Mouse (Mus musculus) lung, embryonic 15.5 days (tissue): ENCODE results near the gene Med21. TPM values are rescaled to one million over a fixed set of nuclear protein-coding genes. Genes with fewer than 3 reads are reported as not detected.

Source experiments
- ATAC-seq: fragments of 200-750 bp; cut with Nextera tagmentation; 2 replicates; pipeline ENCODE4 v1.8.0; 2017; ENCODE audit warnings: moderate number of reproducible peaks, borderline replicate concordance; ENCODE audit not compliant: low FRiP score, low TSS enrichment; ENCODE audit errors: extremely low read depth
- H3K27ac ChIP-seq: fragments of 300-500 bp; sonication (generic); 2 replicates; pipeline ENCODE4 v1.5.1; 2015; ENCODE audit warnings: moderate library complexity, mild to moderate bottlenecking, inconsistent platforms
- H3K27me3 ChIP-seq: fragments of 300-500 bp; sonication (generic); 2 replicates; pipeline ENCODE4 v1.6.1; 2015; ENCODE audit warnings: inconsistent platforms
- H3K36me3 ChIP-seq: fragments of 300-500 bp; sonication (generic); 2 replicates; pipeline ENCODE4 v1.6.1; 2015; ENCODE audit warnings: inconsistent platforms
- H3K4me1 ChIP-seq: fragments of 300-500 bp; sonication (generic); 2 replicates; pipeline ENCODE4 v1.6.1; 2015; ENCODE audit warnings: inconsistent platforms
- H3K4me2 ChIP-seq: fragments of 300-500 bp; sonication (generic); 2 replicates; pipeline ENCODE4 v1.6.1; 2015; ENCODE audit warnings: inconsistent platforms, mild to moderate bottlenecking, moderate library complexity
- H3K4me3 ChIP-seq: fragments of 300-500 bp; sonication (generic); 2 replicates; pipeline ENCODE4 v1.5.1; 2015; ENCODE audit warnings: mild to moderate bottlenecking, inconsistent platforms
- H3K9ac ChIP-seq: fragments of 300-500 bp; sonication (generic); 2 replicates; pipeline ENCODE4 v1.6.1; 2015; ENCODE audit warnings: inconsistent platforms
- H3K9me3 ChIP-seq: fragments of 300-500 bp; sonication (generic); 2 replicates; pipeline ENCODE4 v1.6.1; 2016; ENCODE audit warnings: inconsistent platforms
- WGBS: fragments of 180-500 bp; shearing (Covaris S2); methylation state at CpG from one replicate; pipeline ENCODE4 v1.1.7; 2015; 5-methylcytosine and 5-hydroxymethylcytosine counted together
- polyA plus RNA-seq: library from polyadenylated mRNA; unstranded; fragments of >200 nt; fragmentation: Nextera tagmentation; extraction: Ambion mirVana; gene quantifications from 2 replicates; pipeline ENCODE4 v1.2.1, GENCODE M21; 2015

Med21 gene
- polyA plus RNA-seq, 1 experiment from 2014 or later, result 157 TPM

GRCm38 (mm10) chr6:146640991-146641390 lies 1.4 kb upstream of the Med21 start:
- no peak overlapping the region for H3K27ac ChIP-seq
- no peaks in the 10 kb centered on the region for H3K27me3 ChIP-seq
- H3K36me3 ChIP-seq, result no peaks in the 10 kb centered on the region
- 80% methylated on average over 6 of the region's 6 CpGs for WGBS
- no peak overlapping the region for H3K4me3 ChIP-seq
- H3K4me2 ChIP-seq, result no peak overlapping the region
- no peak overlapping the region for H3K9ac ChIP-seq
- H3K4me1 ChIP-seq, result peaks cover 13% of the 10 kb centered on the region; the same call in 1 of the 2 replicates
- ATAC-seq, result no peak
- H3K9me3 ChIP-seq, result no peaks in the 10 kb centered on the region

GRCm38 (mm10) chr6:146641621-146642210 lies 631 bp upstream of the Med21 start:
- 68% methylated on average over 11 of the region's 11 CpGs for WGBS
- H3K4me1 ChIP-seq, result peaks cover 13% of the 10 kb centered on the region; the same call in 1 of the 2 replicates
- ATAC-seq, result no peak
- no peak overlapping the region for H3K27ac ChIP-seq
- peak overlapping the region; percentile 83 for H3K4me3 ChIP-seq
- no peaks in the 10 kb centered on the region for H3K27me3 ChIP-seq
- no peaks in the 10 kb centered on the region for H3K36me3 ChIP-seq
- peak overlapping the region; percentile 44 for H3K9ac ChIP-seq
- H3K9me3 ChIP-seq, result no peaks in the 10 kb centered on the region
- H3K4me2 ChIP-seq, result peak overlapping the region; percentile 85

GRCm38 (mm10) chr6:146643184-146643570 lies 830 bp downstream of the Med21 start:
- peak overlapping the region; percentile 83 for H3K4me3 ChIP-seq
- H3K27ac ChIP-seq, result peak overlapping the region; percentile 93
- peak overlapping the region; percentile 85 for H3K4me2 ChIP-seq
- ATAC-seq, result no peak
- no peaks in the 10 kb centered on the region for H3K27me3 ChIP-seq
- no peaks in the 10 kb centered on the region for H3K9me3 ChIP-seq
- 20% methylated on average over 11 of the region's 11 CpGs for WGBS
- peaks cover 13% of the 10 kb centered on the region; the same call in 1 of the 2 replicates for H3K4me1 ChIP-seq
- H3K36me3 ChIP-seq, result no peaks in the 10 kb centered on the region
- H3K9ac ChIP-seq, result peak overlapping the region; percentile 89

- no peak for ATAC-seq
- no peak overlapping the region for H3K9ac ChIP-seq
- H3K27me3 ChIP-seq, result no peaks in the 10 kb centered on the region
- H3K27ac ChIP-seq, result no peak overlapping the region
- H3K4me2 ChIP-seq, result no peak overlapping the region
- no peaks in the 10 kb centered on the region for H3K9me3 ChIP-seq
- H3K4me3 ChIP-seq, result no peak overlapping the region
- no peaks in the 10 kb centered on the region for H3K4me1 ChIP-seq
- 59% methylated on average over 2 of the region's 2 CpGs for WGBS
- peaks cover 10% of the 10 kb centered on the region for H3K36me3 ChIP-seq
These were observed 7.7 kb downstream of the Med21 start for GRCm38 (mm10) chr6:146650013-146650412.

GRCm38 (mm10) chr6:146651431-146651830 lies 9.1 kb downstream of the Med21 start:
- H3K27me3 ChIP-seq, result no peaks in the 10 kb centered on the region
- H3K9ac ChIP-seq, result no peak overlapping the region
- H3K9me3 ChIP-seq, result no peaks in the 10 kb centered on the region
- ATAC-seq, result no peak
- no peak overlapping the region for H3K4me3 ChIP-seq
- no peaks in the 10 kb centered on the region for H3K4me1 ChIP-seq
- no peak overlapping the region for H3K4me2 ChIP-seq
- H3K36me3 ChIP-seq, result peaks cover 10% of the 10 kb centered on the region
- H3K27ac ChIP-seq, result no peak overlapping the region

DNA sequence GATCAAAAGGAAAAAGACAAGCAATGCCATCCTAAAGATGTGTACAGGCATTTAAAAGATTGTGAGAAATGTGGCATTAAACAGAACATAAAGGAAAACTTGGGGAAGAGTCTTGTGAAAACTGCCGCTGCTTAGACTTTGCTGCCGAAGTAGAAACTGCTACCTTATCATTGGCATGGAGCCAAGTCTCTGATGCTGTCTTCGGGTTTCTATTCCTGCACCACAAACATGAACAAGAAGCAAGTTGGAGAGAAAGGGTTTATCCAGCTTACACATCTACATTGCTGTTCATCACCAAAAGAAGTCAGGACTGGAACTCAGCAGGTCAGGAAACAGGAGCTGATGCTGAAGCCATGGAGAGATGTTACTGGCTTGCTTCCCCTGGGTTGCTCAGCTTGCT lies 10.8 kb downstream of the Med21 start:
- Histone ChIP-seq H3K36me3 (peaks cover 10% of the 10 kb centered on the region), H3K4me2 (no peak overlapping the region), H3K27me3 (no peaks in the 10 kb centered on the region), H3K9me3 (no peaks in the 10 kb centered on the region), H3K4me1 (no peaks in the 10 kb centered on the region), H3K4me3 (no peak overlapping the region), H3K9ac (no peak overlapping the region), H3K27ac (no peak overlapping the region)
- ATAC-seq, result no peak
- WGBS, result 47% methylated on average over 3 of the region's 3 CpGs

GRCm38 (mm10) chr6:146660591-146660990 lies 18.2 kb downstream of the Med21 start:
- Histone ChIP-seq H3K4me1 (no peaks in the 10 kb centered on the region), H3K4me3 (no peak overlapping the region), H3K27me3 (no peaks in the 10 kb centered on the region), H3K9me3 (no peaks in the 10 kb centered on the region), H3K9ac (no peak overlapping the region), H3K36me3 (no peaks in the 10 kb centered on the region), H3K27ac (no peak overlapping the region), H3K4me2 (no peak overlapping the region)
- ATAC-seq, result no peak
- WGBS, result 55% methylated on average over 2 of the region's 2 CpGs

DNA sequence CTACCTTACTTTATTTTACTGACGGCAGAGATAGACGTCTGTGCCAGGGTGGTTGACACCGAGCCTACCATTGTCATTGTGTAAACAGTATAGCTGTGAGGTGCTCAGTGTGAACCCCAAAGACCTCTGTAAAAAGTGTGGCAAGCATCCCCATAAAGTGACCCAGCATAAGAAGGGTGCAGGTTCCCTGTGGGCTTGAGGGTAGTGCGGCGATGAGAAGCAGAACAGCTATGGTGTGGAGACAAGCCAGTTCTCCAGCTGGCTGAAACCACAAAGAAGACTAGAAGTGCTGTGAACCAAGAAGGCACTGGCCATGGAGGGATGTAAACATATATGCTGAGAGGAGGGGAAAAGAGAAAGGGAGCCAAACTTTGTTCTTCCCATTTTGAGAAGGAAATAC lies 19.3 kb downstream of the Med21 start:
- Histone ChIP-seq H3K9ac (no peak overlapping the region), H3K27ac (no peak overlapping the region), H3K9me3 (no peaks in the 10 kb centered on the region), H3K4me3 (no peak overlapping the region), H3K27me3 (no peaks in the 10 kb centered on the region), H3K4me2 (no peak overlapping the region), H3K4me1 (no peaks in the 10 kb centered on the region), H3K36me3 (no peaks in the 10 kb centered on the region)
- 62% methylated on average over 5 of the region's 5 CpGs for WGBS
- ATAC-seq, result no peak

DNA sequence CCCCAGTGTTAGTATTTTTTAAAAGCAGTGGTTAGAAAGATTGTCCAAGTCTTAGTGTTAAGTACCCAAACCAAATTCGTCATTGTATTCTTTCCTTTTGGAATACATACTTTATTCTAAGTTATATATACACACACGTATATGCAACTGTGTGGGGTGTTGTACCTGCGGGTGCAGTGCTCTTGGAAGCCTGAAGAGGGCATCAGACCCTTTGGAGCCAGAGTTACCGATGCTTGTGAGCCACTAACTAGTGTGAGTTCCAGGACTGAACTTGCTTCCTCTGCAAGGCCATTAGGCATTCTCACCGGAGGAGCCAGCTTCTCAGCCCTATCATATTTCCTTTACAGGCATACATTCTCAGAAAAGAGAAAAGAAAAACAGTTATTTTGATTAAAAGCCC lies 20.3 kb downstream of the Med21 start:
- WGBS, result 26% methylated on average over 5 of the region's 5 CpGs
- Histone ChIP-seq H3K4me1 (no peaks in the 10 kb centered on the region), H3K4me2 (no peak overlapping the region), H3K36me3 (no peaks in the 10 kb centered on the region), H3K9me3 (no peaks in the 10 kb centered on the region), H3K9ac (no peak overlapping the region), H3K27me3 (no peaks in the 10 kb centered on the region), H3K27ac (no peak overlapping the region), H3K4me3 (no peak overlapping the region)
- ATAC-seq, result no peak

DNA sequence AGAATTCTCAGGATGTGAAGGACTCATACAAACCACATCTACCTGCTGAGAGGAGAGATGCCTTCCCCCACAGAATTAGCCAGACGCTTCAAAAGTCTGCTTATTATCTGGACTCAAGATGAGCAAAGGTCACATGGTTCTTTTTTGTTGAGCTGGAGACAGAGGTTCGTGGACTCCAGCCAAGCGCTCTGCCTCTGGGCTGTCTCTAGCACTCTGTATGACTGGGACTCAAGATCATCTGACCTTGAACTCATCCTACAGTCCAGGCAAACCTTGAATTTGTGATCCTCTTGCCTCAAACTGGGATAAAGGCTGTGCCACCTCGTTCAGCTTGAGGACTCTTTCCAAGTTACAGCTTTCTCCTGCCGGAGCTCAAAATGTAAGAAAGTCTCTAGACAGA lies 21.8 kb downstream of the Med21 start:
- no peak overlapping the region for H3K27ac ChIP-seq
- ATAC-seq, result no peak
- 52% methylated on average over 5 of the region's 5 CpGs for WGBS

DNA sequence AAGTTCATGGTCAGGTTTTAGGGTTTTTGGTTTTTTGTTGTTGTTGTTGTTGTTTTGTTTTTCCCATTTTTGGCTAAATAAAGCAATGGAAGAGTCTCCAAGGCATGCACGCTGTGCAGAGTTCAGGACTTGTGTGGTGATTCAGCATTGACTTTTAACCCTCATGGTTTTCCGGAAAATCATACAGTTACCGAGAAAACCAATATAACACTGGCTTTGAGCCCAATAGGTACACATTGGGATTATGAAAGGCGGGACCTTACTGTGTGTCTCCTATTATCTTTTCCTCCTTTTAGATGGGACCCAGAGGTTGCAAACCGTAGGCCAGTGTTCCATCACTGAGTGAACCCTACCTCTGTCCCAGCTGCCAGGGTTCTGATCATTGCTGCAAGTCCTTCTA lies 22.6 kb downstream of the Med21 start:
- H3K9me3 ChIP-seq, result 0 out of 2 replicates have a peak, but pooled peaks cover under 1% of the 10 kb centered on the region
- no peaks in the 10 kb centered on the region for H3K4me1 ChIP-seq
- H3K9ac ChIP-seq, result no peak overlapping the region; the same call in 1 of the 2 replicates
- ATAC-seq, result no peak
- no peak overlapping the region for H3K27ac ChIP-seq
- 87% methylated on average over 5 of the region's 5 CpGs for WGBS
- no peaks in the 10 kb centered on the region for H3K36me3 ChIP-seq
- no peak overlapping the region for H3K4me3 ChIP-seq
- no peaks in the 10 kb centered on the region for H3K27me3 ChIP-seq
- H3K4me2 ChIP-seq, result no peak overlapping the region

More for the DNA sequence above, 21.8 kb downstream of the Med21 start:
- no peaks in the 10 kb centered on the region for H3K36me3 ChIP-seq
- no peak overlapping the region for H3K4me3 ChIP-seq
- H3K4me2 ChIP-seq, result no peak overlapping the region
- no peaks in the 10 kb centered on the region for H3K9me3 ChIP-seq
- no peak overlapping the region for H3K9ac ChIP-seq
- H3K4me1 ChIP-seq, result no peaks in the 10 kb centered on the region
- H3K27me3 ChIP-seq, result no peaks in the 10 kb centered on the region

DNA sequence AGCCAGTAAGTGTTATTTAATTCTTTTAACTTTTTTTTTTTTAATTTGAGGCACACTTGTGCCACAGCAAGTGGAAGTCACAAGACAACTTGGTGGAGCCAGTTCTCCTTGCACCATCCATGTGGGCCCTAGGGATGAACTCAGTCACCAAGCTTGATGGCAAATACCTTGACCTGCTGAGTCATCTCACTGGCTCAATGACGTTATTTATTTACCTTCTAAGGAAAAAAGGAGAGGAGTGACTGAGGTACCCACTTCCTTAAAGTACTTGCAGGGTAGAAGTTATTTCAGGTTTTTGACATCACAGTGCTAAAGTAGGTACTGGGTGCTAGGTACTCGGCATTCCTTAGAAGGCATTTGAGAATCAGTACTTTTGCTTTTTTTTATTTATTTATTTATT lies 23.1 kb downstream of the Med21 start:
- Histone ChIP-seq H3K27ac (no peak overlapping the region), H3K4me3 (no peak overlapping the region), H3K4me1 (no peaks in the 10 kb centered on the region), H3K27me3 (no peaks in the 10 kb centered on the region), H3K9me3 (0 out of 2 replicates have a peak, but pooled peaks cover 4% of the 10 kb centered on the region), H3K9ac (no peak overlapping the region; the same call in 1 of the 2 replicates), H3K36me3 (no peaks in the 10 kb centered on the region), H3K4me2 (no peak overlapping the region)
- WGBS, result 63% methylated on average over 2 of the region's 2 CpGs
- no peak for ATAC-seq

DNA sequence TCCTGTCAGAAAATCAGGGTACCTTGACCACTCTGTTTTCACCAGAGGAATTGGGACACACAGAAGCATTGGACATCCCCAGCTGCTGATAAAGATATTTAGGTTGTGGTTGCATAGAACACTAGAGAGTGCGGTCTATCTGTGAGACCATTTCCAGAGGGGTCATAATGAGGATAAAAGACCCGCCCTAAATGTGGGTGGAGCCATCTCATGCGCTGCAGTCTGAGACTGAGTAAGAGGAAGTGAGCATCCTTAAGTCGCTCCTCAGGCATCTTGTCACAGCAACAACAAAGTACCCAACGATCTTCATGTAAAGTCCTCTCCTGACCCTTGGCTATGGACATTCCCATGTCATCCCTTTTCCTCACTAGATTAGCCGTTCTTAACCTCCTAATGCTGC lies 24.5 kb downstream of the Med21 start:
- H3K9me3 ChIP-seq, result 0 out of 2 replicates have a peak, but pooled peaks cover 4% of the 10 kb centered on the region
- H3K36me3 ChIP-seq, result no peaks in the 10 kb centered on the region
- WGBS, result 69% methylated on average over 6 of the region's 6 CpGs
- H3K9ac ChIP-seq, result no peak overlapping the region
- no peak overlapping the region for H3K4me2 ChIP-seq
- H3K27me3 ChIP-seq, result no peaks in the 10 kb centered on the region
- H3K4me3 ChIP-seq, result no peak overlapping the region
- H3K4me1 ChIP-seq, result no peaks in the 10 kb centered on the region
- no peak overlapping the region for H3K27ac ChIP-seq
- ATAC-seq, result no peak
